Mouse (Mus musculus) liver, adult 2 months (tissue): ENCODE results near the gene Sh2d6.

ENCODE experiments used
- CTCF ChIP-seq: fragments of 200-500 bp; IDR thresholded peaks from 2 replicates; pipeline ENCODE4 v1.5.1; 2011; ENCODE audit warnings: low read depth, low read length, control low read depth
- POLR2A ChIP-seq: fragments of 200-500 bp; IDR thresholded peaks from 2 replicates; pipeline ENCODE4 v1.6.1; 2011; ENCODE audit warnings: low read length, control low read depth; ENCODE audit not compliant: insufficient read depth; ENCODE audit errors: extremely low read depth

DNA sequence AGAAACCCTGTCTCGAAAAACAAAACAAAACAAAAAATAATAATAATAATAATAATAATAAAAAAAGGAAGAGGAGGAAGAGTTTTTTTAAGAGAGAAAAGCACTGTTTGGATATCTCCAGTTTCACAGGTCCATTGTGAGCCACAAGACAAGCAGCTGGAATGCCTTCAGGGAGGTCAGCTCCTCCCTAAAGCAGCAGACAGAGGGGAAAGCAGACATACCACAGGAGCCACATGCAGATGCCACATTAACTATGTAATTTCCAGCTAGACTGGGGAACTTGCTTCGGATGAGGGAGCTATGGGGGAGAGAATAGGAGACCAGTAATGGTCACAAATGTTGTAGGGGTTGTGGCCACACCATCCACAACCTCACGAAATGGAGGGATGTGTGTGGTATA, 34.2 kb downstream of the Sh2d6 start:
- TF ChIP-seq CTCF (no peak), POLR2A (no peak)
